Mouse (Mus musculus) left cerebral cortex, postnatal 10 days (tissue): Measurements from ENCODE around the gene Wdr70. TPM values are rescaled to one million over a fixed set of nuclear protein-coding genes. Genes with fewer than 3 reads are reported as not detected.
A peak's percentile ranks its signal among the peaks of the same experiment; 100 is the strongest.

Source experiments
- DNase-seq, 2 experiments: peaks; one replicate each; pipeline ENCODE4 v3.0.0; 2021 to 2022; ENCODE audit warnings: low spot score in 2 of 2, mixed read lengths in 1 of 2; ENCODE audit errors: extremely low spot score in 1 of 2
- intact Hi-C: fragments of 180-260 bp; cut with DNase I; formaldehyde crosslinking; loops from one replicate; pipeline ENCODE4 v1.15.1; 2025
- total RNA-seq, 2 experiments: library from RNA; stranded (reverse); gene quantifications; 2 replicates each; pipeline ENCODE4 v1.2.3; 2021

Wdr70 gene
- total RNA-seq, 2 experiments from 2014 or later, result 34.2 to 35.7 TPM

- intact Hi-C loops, result no loop called here
- DNase-seq, result no peak
Measured at GRCm38 (mm10) chr15:7885106-7885505, 213.9 kb downstream of the Wdr70 start.

GRCm38 (mm10) chr15:7884181-7884580, 214.8 kb downstream of the Wdr70 start:
- intact Hi-C loops, result no loop called here
- no peak for DNase-seq

GRCm38 (mm10) chr15:7879956-7880355, 219.1 kb downstream of the Wdr70 start:
- intact Hi-C loops, result no loop called here
- DNase-seq, result no peak

GRCm38 (mm10) chr15:7878861-7879260, 220.1 kb downstream of the Wdr70 start:
- intact Hi-C loops, result no loop called here

GRCm38 (mm10) chr15:7877560-7878467, 221.2 kb downstream of the Wdr70 start:
- peak in 1 of 2 experiments; percentile 55 for DNase-seq
- intact Hi-C loops, result no loop called here

More at GRCm38 (mm10) chr15:7878861-7879260, 220.1 kb downstream of the Wdr70 start:
- DNase-seq, result no peak

- DNase-seq, result no peak
Measured at GRCm38 (mm10) chr15:7875879-7876278, 223.1 kb downstream of the Wdr70 start.

GRCm38 (mm10) chr15:7872473-7872872, 226.5 kb downstream of the Wdr70 start:
- intact Hi-C loops, result no loop called here
- DNase-seq, result no peak

More at GRCm38 (mm10) chr15:7875879-7876278, 223.1 kb downstream of the Wdr70 start:
- intact Hi-C loops, result no loop called here

- intact Hi-C loops, result no loop called here
- no peak for DNase-seq
Measured at GRCm38 (mm10) chr15:7865305-7865704, 233.7 kb downstream of the Wdr70 start.

GRCm38 (mm10) chr15:7863328-7863727, 235.7 kb downstream of the Wdr70 start:
- peak in 1 of 2 experiments; percentile 13 for DNase-seq

GRCm38 (mm10) chr15:7862890-7863289, 236.1 kb downstream of the Wdr70 start:
- intact Hi-C loops, result no loop called here
- no peak for DNase-seq

More at GRCm38 (mm10) chr15:7863328-7863727, 235.7 kb downstream of the Wdr70 start:
- intact Hi-C loops, result no loop called here

- intact Hi-C loops, result no loop called here
- no peak for DNase-seq
Measured at GRCm38 (mm10) chr15:7858841-7859240, 240.2 kb downstream of the Wdr70 start.

- intact Hi-C loops, result no loop called here
- no peak for DNase-seq
Measured at GRCm38 (mm10) chr15:7857418-7857817, 241.6 kb downstream of the Wdr70 start.

- no peak for DNase-seq
- intact Hi-C loops, result no loop called here
Measured at GRCm38 (mm10) chr15:7842398-7842797, 256.6 kb downstream of the Wdr70 start.

GRCm38 (mm10) chr15:7841664-7842063, 257.3 kb downstream of the Wdr70 start:
- intact Hi-C loops, result no loop called here

GRCm38 (mm10) chr15:7838921-7839309, 260.1 kb downstream of the Wdr70 start:
- DNase-seq, result no peak
- intact Hi-C loops, result no loop called here

More at GRCm38 (mm10) chr15:7841664-7842063, 257.3 kb downstream of the Wdr70 start:
- no peak for DNase-seq

GRCm38 (mm10) chr15:7838060-7838920, 260.7 kb downstream of the Wdr70 start:
- intact Hi-C loops, result no loop called here
- DNase-seq, result no peak

GRCm38 (mm10) chr15:7835404-7835803, 263.6 kb downstream of the Wdr70 start:
- intact Hi-C loops, result no loop called here

GRCm38 (mm10) chr15:7825530-7825929, 273.5 kb downstream of the Wdr70 start:
- no peak for DNase-seq
- intact Hi-C loops, result no loop called here

More at GRCm38 (mm10) chr15:7835404-7835803, 263.6 kb downstream of the Wdr70 start:
- no peak for DNase-seq

- no peak for DNase-seq
- intact Hi-C loops, result no loop called here
Measured at GRCm38 (mm10) chr15:7823886-7824285, 275.1 kb downstream of the Wdr70 start.
